Mouse (Mus musculus): ENCODE measurements at regions not wholly inside any gene's neighbourhood (a gene's known extent, or its start where the extent isn't known, plus 50 kb on each side); places are given as distances from the start of the nearest gene placed in this dataset.

- peak; percentile 53 for DNase-seq (ENCODE audit: low spot score)
These were observed 337.8 kb downstream of the Zfp706 start for GRCm38 (mm10) chr15:36669748-36670147.

- DNase-seq (ENCODE audit: low spot score), result no peak
These were observed 341.0 kb downstream of the Zfp706 start for GRCm38 (mm10) chr15:36666566-36666965.

DNA sequence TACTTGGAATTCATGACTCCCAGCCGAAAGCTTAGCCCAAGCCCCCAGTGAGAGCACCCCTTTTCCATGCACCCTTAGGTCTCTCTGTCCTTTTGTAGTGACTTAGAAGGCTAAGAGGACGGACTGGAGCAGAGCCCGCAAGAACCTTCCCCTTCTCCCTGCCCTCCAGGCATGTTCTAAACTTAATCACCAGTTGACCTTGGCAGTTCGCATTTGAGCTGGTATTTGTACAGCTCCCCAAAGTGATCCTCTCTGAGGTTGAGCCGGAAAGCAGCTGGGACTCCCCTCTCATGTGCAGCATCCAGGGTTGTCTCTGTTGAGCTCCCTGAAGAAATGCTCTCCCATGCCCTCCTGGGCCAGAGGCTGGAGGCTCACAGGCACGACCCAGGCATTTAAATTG, 343.2 kb downstream of the Zfp706 start:
- no peak for DNase-seq (ENCODE audit: low spot score)

DNA sequence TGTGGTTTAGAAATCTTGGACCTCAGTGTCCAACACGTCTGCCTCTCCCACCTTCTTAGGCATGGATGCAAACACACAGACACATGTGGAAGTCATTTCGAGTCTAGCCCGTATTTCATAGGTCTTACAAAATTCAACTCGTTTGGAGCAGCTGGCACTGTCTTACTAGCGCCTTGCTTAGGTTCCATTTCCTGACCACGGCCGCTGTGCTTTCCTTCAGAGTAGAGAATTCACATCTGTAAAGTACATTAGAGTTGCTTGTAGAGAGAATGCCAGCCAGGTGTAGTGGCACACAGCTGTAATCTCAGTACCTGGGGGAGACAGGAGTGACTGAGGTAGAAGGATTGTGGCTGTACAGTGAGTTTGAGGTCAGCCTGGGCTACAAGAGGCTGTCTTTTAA, 346.6 kb downstream of the Zfp706 start:
- no peak for DNase-seq (ENCODE audit: low spot score)
